Mouse (Mus musculus) adrenal gland (tissue): ENCODE data around the gene Ifi44.

Source experiments
- intact Hi-C: fragments of 180-260 bp; cut with DNase I; formaldehyde crosslinking; loops from one replicate; pipeline ENCODE4 v1.15.1; 2025
- long read RNA-seq, 2 experiments: library from polyadenylated mRNA; unstranded; transcript quantifications; one replicate each; pipeline ENCODE4 v2.0.0; 2020; ENCODE audit warnings: borderline replicate concordance in 1 of 2; ENCODE audit not compliant: insufficient replicate concordance in 1 of 2

Gene Ifi44
- long read RNA-seq, experiment 1, full-length matches to known transcripts = 4 of 7 reads
- long read RNA-seq, experiment 1, partial matches to known transcripts = 2 of 7 reads
- long read RNA-seq, experiment 1, other reads (novel, unspliced or antisense) = 1 of 7 reads
- long read RNA-seq, experiment 2, full-length matches to known transcripts = 8 of 9 reads
- long read RNA-seq, experiment 2, partial matches to known transcripts = 0 of 9 reads
- long read RNA-seq, experiment 2, other reads (novel, unspliced or antisense) = 1 of 9 reads

- intact Hi-C loops = no loop called here
Measured at GRCm38 (mm10) chr3:151749737-151750136, at the start of gene Ifi44. TSS of gene Ifi44 (minus strand) at chr3:151749960.

GRCm38 (mm10) chr3:151788622-151789021 lies 38.9 kb upstream of the Ifi44 start:
- intact Hi-C loops = no loop called here

GRCm38 (mm10) chr3:151775089-151775488 lies 25.3 kb upstream of the Ifi44 start:
- intact Hi-C loops = loop anchor here (1.0 kb wide), 1 partner anchor 314 kb away; no protein-coding TSS in a partner anchor

- intact Hi-C loops = loop anchor here (1.0 kb wide), 1 partner anchor 55 kb away; no protein-coding TSS in a partner anchor
Measured at GRCm38 (mm10) chr3:151771074-151771473, 21.3 kb upstream of the Ifi44 start.

- intact Hi-C loops = no loop called here
Measured at GRCm38 (mm10) chr3:151748514-151748913, 1.2 kb downstream of the Ifi44 start.

- intact Hi-C loops = no loop called here
Measured at GRCm38 (mm10) chr3:151746058-151746457, 3.7 kb downstream of the Ifi44 start.

GRCm38 (mm10) chr3:151742223-151742622 lies 7.5 kb downstream of the Ifi44 start:
- intact Hi-C loops = no loop called here

GRCm38 (mm10) chr3:151716246-151716645 lies 33.5 kb downstream of the Ifi44 start:
- intact Hi-C loops = loop anchor here (1.0 to 5.0 kb wide), 2 partner anchors 55 to 371 kb away; no protein-coding TSS in a partner anchor

- intact Hi-C loops = no loop called here
Measured at GRCm38 (mm10) chr3:151707335-151707734, 42.4 kb downstream of the Ifi44 start.
